Mouse (Mus musculus) kidney, postnatal 36 days (tissue): ENCODE results near the gene Naa30.

Experiments
- DNase-seq, 2 experiments: peaks; one replicate each; pipeline ENCODE4 v3.0.0; 2021 to 2022; ENCODE audit warnings: mixed read lengths in 2 of 2

The Naa30 gene

DNA sequence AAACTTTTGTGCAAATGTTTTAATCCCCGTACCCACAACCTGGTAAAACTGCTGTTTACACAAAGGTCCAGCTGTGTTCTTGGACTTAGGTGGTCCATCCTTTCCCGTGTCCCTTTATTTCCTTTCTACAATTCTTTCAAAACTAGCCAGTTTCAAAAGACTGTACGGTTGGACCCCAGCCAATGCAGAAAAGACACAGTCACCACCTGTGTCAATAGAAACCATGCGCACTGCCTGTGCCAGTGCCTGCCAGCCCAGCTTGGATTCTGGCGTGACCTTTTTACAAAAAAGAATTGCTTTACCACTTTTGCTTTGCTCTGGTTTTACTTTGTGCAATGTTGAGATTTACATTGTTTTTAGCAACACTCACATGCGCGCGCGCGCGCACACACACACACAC lies 55.0 kb downstream of the Naa30 start:
- no peak for DNase-seq

DNA sequence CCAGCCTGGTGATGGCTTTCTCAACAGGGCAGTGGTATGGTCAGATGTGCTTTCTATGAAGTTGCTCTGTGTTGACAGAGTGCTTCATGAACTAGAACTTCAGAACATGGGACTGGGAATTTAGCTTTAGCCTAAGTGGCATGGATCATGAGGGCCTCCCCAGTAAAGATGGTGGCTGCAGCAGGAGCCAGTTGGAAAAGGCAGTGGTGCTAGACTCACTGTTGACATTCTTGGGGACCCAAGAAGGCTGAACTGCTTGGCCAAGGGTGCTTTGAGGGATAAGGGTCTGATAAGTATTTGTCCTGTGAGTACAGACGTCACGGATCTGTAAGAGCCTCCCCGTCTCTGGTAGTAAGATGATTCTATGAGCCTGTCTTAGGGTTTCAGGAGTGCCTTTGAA lies 59.8 kb downstream of the Naa30 start:
- no peak for DNase-seq

DNA sequence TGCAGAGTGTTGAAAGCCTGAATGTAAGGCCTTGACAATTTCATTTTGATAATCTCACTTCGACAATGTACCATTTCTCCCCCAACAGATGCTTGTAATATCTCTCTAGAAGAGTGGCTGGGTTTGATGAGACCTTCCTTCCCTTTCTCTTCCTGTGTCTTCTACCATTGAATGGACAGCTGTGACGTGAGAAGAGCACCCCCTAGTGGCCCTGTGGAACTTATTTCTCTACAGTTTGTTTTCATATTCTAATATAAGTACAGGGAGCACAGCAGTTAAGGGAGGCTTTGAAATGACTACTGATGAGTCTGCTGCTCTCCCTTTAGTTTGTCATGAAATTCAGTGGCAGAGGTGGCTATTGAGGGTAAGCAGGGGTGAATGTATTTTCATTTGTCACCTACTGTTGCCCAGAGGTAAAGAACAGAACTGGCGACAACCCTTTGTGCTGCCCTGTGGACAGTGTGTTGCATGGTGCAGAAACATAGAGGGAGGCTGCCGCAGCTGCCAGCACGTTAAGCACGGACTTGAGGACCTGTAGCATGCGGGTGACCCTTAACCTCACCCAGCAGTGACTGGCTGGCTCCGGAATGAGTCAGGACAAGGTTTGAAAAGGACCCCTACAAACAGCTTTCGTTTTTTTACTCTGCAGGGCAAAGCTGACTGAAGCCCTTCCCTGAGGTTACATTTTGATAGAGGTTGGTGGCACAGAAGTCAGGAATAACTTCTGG lies 62.9 kb downstream of the Naa30 start:
- peak; percentile 61 to 67 for DNase-seq

DNA sequence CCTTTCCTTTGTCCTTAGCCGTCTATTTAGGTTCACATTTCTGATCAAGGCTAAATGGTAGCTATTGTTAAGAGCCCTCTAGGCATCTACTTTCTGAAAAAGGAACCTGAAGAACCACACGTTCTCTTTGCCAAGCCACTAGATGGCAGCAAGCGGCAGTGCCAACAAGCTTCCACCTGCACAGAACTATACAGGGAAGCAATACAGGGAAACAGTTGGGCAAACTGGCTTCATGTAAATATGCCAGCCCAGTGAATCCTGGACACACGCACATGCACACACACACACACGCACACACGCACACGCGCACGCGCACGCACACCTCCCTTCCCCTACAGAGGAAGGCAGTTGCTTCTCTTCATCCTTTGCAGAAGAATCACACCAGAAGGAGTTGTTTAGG lies 66.2 kb downstream of the Naa30 start:
- DNase-seq = peak; percentile 73 to 83
